Comparison of ENCODE assay signal across 9 mouse cellular contexts in the genomic region with DNA sequence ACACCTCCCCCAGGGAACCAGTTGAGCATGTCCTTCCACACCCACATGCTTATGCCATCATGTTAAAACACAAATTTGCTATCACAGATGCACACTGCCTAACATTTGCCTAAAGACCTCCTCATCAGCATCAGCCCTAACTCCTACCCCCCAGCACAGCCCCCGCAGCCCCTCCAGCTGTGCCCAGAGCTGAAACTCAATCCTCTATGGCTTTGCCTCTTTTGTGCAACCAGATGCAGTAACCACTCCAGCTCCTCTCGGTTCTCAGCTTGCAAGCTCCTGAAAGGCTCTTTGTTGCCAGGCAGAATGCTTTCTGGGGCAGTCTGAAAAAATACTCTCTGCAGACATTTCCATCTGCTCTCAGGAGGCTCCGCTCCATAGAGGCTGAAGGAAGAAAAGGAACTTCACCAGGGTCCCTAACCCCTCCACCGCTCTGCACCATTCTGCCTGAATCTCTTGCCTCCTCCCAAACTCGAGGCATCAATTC.
DNase-seq lines count a peak whose midpoint lies in the region; ATAC-seq and TF ChIP-seq lines count a peak whose summit lies in the region.
"Had no signal": no experiment of that assay in that cellular context is flagged by ENCODE, and none has a peak within 500 bp of the region (broad histone marks: within the 10 kb centered on the region; RNA-seq: fewer than 3 reads in every experiment).

No protein-coding gene starts in this region.

- no peaks in the 10 kb centered on the region for H3K27me3 ChIP-seq in embryonic facial prominence, embryonic 12.5 days
- H3K27me3 ChIP-seq in hindbrain, embryonic 15.5 days = no peaks in the 10 kb centered on the region
- H3K27me3 ChIP-seq in midbrain, embryonic 10.5 days (ENCODE audit: low read depth, poor library complexity, severe bottlenecking) = no peaks in the 10 kb centered on the region
- H3K27me3 ChIP-seq in lung, postnatal 0 days (replicated peaks; ENCODE audit: insufficient read depth, low read length) = no peaks in the 10 kb centered on the region
- H3K27me3 ChIP-seq: liver, embryonic 15.5 days had no signal

- no peak for TF ChIP-seq POLR2A in brain, embryonic 14.5 days (IDR thresholded peaks at IDR 0.05; ENCODE audit: borderline replicate concordance, extremely low read depth, insufficient read depth, insufficient read length, poor library complexity, severe bottlenecking)

- peaks cover 29% of the 10 kb centered on the region for H3K4me1 ChIP-seq in embryonic facial prominence, embryonic 12.5 days
- peaks cover 53% of the 10 kb centered on the region for H3K4me1 ChIP-seq in hindbrain, embryonic 15.5 days (replicated peaks)
- H3K4me1 ChIP-seq in midbrain, embryonic 10.5 days = peaks cover 78% of the 10 kb centered on the region
- no peaks in the 10 kb centered on the region for H3K4me1 ChIP-seq in lung, postnatal 0 days (ENCODE audit: insufficient read depth, low read depth, low read length)
- H3K4me1 ChIP-seq: liver, embryonic 15.5 days had no signal

- no peak overlapping the region for H3K9ac ChIP-seq in embryonic facial prominence, embryonic 12.5 days
- 0 out of 2 replicates have a peak overlapping the region, but pooled peaks have one; percentile 1 for H3K9ac ChIP-seq in hindbrain, embryonic 15.5 days
- H3K9ac ChIP-seq in lung, postnatal 0 days (replicated peaks; ENCODE audit: low read depth) = no peak overlapping the region
- H3K9ac ChIP-seq: liver, embryonic 15.5 days had no signal

- TF ChIP-seq EP300 in lung, postnatal 0 days (IDR thresholded peaks at IDR 0.05) = no peak

- ATAC-seq in embryonic facial prominence, embryonic 12.5 days (ENCODE audit: insufficient number of reproducible peaks, insufficient read depth, low FRiP score, low TSS enrichment) = peak; percentile 87
- ATAC-seq in hindbrain, embryonic 15.5 days (ENCODE audit: low FRiP score, low read depth) = peak; percentile 54
- no peak for ATAC-seq in activated CD4-positive, CD25-positive, alpha-beta regulatory T cell, adult 4 months
- no peak for ATAC-seq in lung, postnatal 0 days

- H3K9me3 ChIP-seq in embryonic facial prominence, embryonic 12.5 days = no peaks in the 10 kb centered on the region
- no peaks in the 10 kb centered on the region for H3K9me3 ChIP-seq in hindbrain, embryonic 15.5 days
- H3K9me3 ChIP-seq in midbrain, embryonic 10.5 days (replicated peaks) = no peaks in the 10 kb centered on the region
- no peaks in the 10 kb centered on the region for H3K9me3 ChIP-seq in lung, postnatal 0 days (ENCODE audit: low read length)
- H3K9me3 ChIP-seq: liver, embryonic 15.5 days had no signal

- TF ChIP-seq CTCF in brain, embryonic 14.5 days (IDR thresholded peaks at IDR 0.05; ENCODE audit: borderline replicate concordance, extremely low read depth, insufficient read depth, insufficient read length) = no peak
- no peak for TF ChIP-seq CTCF in lung, postnatal 0 days (IDR thresholded peaks at IDR 0.05)

- intact Hi-C loops in gastrocnemius, postnatal 14 days (cut with DNase I; ENCODE audit: low total_unique reads) = no loop called here

- WGBS in embryonic facial prominence, embryonic 12.5 days = 9% methylated on average over 5 of the region's 5 CpGs
- WGBS in hindbrain, embryonic 15.5 days = 5% methylated on average over 5 of the region's 5 CpGs
- WGBS in midbrain, embryonic 10.5 days = 13% methylated on average over 5 of the region's 5 CpGs
- WGBS in lung, postnatal 0 days = 45% methylated on average over 5 of the region's 5 CpGs

- peak overlapping the region; percentile 14; the same call in 1 of the 2 replicates for H3K4me2 ChIP-seq in embryonic facial prominence, embryonic 12.5 days (replicated peaks)
- peak overlapping the region; percentile 9 for H3K4me2 ChIP-seq in hindbrain, embryonic 15.5 days
- H3K4me2 ChIP-seq in lung, postnatal 0 days (replicated peaks; ENCODE audit: low read depth, low read length) = no peak overlapping the region
- H3K4me2 ChIP-seq: liver, embryonic 15.5 days had no signal

- no peaks in the 10 kb centered on the region for H3K36me3 ChIP-seq in embryonic facial prominence, embryonic 12.5 days
- H3K36me3 ChIP-seq in hindbrain, embryonic 15.5 days = no peaks in the 10 kb centered on the region
- peaks cover 70% of the 10 kb centered on the region for H3K36me3 ChIP-seq in midbrain, embryonic 10.5 days
- H3K36me3 ChIP-seq in lung, postnatal 0 days (ENCODE audit: insufficient read depth, low read length) = no peaks in the 10 kb centered on the region
- H3K36me3 ChIP-seq: liver, embryonic 15.5 days had no signal

- DNase-seq in brain, embryonic 14.5 days (ENCODE audit: low read depth) = peak; percentile 95
- DNase-seq in midbrain, embryonic 10.5 days (ENCODE audit: low spot score) = peak; percentile 45
- DNase-seq in Muller cell, postnatal 12 days (ENCODE audit: inconsistent ontology term) = no peak
- no peak for DNase-seq in lung, postnatal 0 days (ENCODE audit: low spot score)
- no peak for DNase-seq in gastrocnemius, postnatal 14 days

- H3K27ac ChIP-seq in embryonic facial prominence, embryonic 12.5 days = peak overlapping the region; percentile 90
- H3K27ac ChIP-seq in hindbrain, embryonic 15.5 days (replicated peaks) = peak overlapping the region; percentile 83
- peak overlapping the region; percentile 83 for H3K27ac ChIP-seq in midbrain, embryonic 10.5 days (replicated peaks)
- no peak overlapping the region for H3K27ac ChIP-seq in lung, postnatal 0 days (ENCODE audit: low read length)
- H3K27ac ChIP-seq: liver, embryonic 15.5 days had no signal

- no peak overlapping the region for H3K4me3 ChIP-seq in embryonic facial prominence, embryonic 12.5 days
- H3K4me3 ChIP-seq in hindbrain, embryonic 15.5 days = no peak overlapping the region
- peak overlapping the region; percentile 18; the same call in 1 of the 2 replicates for H3K4me3 ChIP-seq in midbrain, embryonic 10.5 days
- no peak overlapping the region for H3K4me3 ChIP-seq in lung, postnatal 0 days (ENCODE audit: low read depth, low read length)
- H3K4me3 ChIP-seq: liver, embryonic 15.5 days had no signal

Comparison
In these comparisons a context has a peak if more than half of its experiments do, and no peak if none do; other contexts are left out.
1. DNase-seq: peak in brain, embryonic 14.5 days (single experiment) and midbrain, embryonic 10.5 days (single experiment); none in Muller cell, postnatal 12 days (single experiment), lung, postnatal 0 days (single experiment) and gastrocnemius, postnatal 14 days (single experiment).
2. ATAC-seq: peak in embryonic facial prominence, embryonic 12.5 days (single experiment) and hindbrain, embryonic 15.5 days (single experiment); none in activated CD4-positive, CD25-positive, alpha-beta regulatory T cell, adult 4 months (single experiment) and lung, postnatal 0 days (single experiment).